ENCODE assay signal across 21 mouse cellular contexts in the genomic region with DNA sequence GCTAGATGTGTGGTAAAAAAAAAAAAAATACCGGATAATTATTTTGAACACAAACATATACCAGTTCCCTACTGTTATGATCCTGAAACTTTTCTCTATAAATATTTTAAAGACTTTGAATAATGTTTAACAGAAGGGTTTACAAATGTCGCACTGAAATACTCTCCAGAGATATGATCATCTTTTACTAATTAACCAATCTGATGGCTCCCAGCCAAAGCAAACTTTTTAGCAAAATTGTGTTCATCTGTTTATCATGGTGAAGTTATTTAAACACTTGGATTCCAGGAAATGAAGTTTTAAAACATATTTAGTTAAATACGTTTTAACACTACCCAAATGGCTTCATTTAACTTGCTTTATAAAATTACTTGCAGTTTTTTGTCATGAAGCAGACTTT.
"Had no signal": no experiment of that assay in that cellular context is flagged by ENCODE, and none has a peak within 500 bp of the region (broad histone marks: within the 10 kb centered on the region; RNA-seq: fewer than 3 reads in every experiment).

No protein-coding gene starts in this region.

- H3K27ac ChIP-seq: intestine, embryonic 15.5 days; layer of hippocampus, adult 2 months; left cerebral cortex, adult 2 months; liver, embryonic 12.5 days; liver, embryonic 15.5 days; lung, embryonic 15.5 days; midbrain, embryonic 10.5 days; midbrain, embryonic 13.5 days; neural tube, embryonic 13.5 days; stomach, embryonic 15.5 days had no signal

- DNase-seq: kidney, adult 11 months; layer of hippocampus, postnatal 36 days; lung, adult 18-20 months; lung, postnatal 10 days; lung, postnatal 36 days; retina, postnatal 1 day; right cerebral cortex, postnatal 25 days; spleen, adult 18-20 months; thymus, postnatal 25 days had no signal

- H3K36me3 ChIP-seq: intestine, embryonic 15.5 days; liver, embryonic 12.5 days; liver, embryonic 15.5 days; lung, embryonic 15.5 days; midbrain, embryonic 10.5 days; midbrain, embryonic 13.5 days; neural tube, embryonic 13.5 days; stomach, embryonic 15.5 days had no signal

- H3K4me1 ChIP-seq: liver, embryonic 12.5 days; liver, embryonic 15.5 days; megakaryocyte, embryonic 14.5 days; midbrain, embryonic 10.5 days; midbrain, embryonic 13.5 days; neural tube, embryonic 13.5 days; stomach, embryonic 15.5 days had no signal

- H3K4me3 ChIP-seq: intestine, embryonic 15.5 days; layer of hippocampus, adult 2 months; left cerebral cortex, adult 2 months; liver, embryonic 12.5 days; liver, embryonic 15.5 days; lung, embryonic 15.5 days; megakaryocyte, embryonic 14.5 days; midbrain, embryonic 10.5 days; midbrain, embryonic 13.5 days; myocyte; neural tube, embryonic 13.5 days; stomach, embryonic 15.5 days had no signal

- H3K27me3 ChIP-seq: intestine, embryonic 15.5 days; liver, embryonic 12.5 days; liver, embryonic 15.5 days; lung, embryonic 15.5 days; megakaryocyte, embryonic 14.5 days; midbrain, embryonic 13.5 days; neural tube, embryonic 13.5 days; stomach, embryonic 15.5 days had no signal
